Mouse (Mus musculus): ENCODE measurements around the gene Bst1. TPM values are rescaled to one million over a fixed set of nuclear protein-coding genes. Genes with fewer than 3 reads are reported as not detected.

Gene Bst1
- polyA plus RNA-seq, 1 experiment from 2014 or later = 0.09 TPM

DNA sequence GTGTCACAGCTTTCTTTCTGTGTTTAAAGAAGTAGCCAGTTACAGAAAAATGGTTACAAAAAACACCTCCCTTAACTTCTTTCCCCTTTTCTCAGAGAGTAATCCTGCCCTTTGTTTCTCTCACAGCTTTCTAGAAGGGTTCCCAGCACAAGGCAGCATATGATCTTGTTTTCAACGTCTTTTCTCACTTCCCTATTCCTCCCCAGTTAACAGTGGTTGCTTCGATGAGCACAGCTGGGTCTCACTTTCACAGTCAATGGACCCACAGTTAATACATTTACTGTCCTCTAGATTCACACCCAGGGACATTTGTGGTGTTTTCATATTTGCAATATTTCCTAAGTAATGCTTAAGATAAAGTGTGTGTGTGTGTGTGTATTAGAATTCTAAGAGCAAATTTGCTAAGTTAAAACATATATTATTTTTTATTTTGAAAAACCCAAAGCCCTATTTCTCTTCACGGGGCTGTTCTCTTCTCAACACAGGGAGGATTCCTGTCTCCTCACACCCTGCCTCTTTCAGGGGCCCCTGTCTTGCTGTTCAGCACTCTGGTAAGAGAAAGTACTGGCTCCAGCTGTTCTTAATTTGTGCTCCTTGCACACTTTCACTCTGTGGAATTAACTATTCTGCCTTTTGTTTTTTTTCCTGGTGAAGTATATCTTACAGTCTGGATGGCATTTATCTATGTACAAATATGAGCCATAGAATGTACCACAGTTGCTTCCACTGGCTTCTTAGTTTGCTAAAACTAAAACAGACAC, 66.6 kb downstream of the Bst1 start:
- peaks cover 4% of the 10 kb centered on the region; the same call in 1 of the 2 replicates for H3K4me1 ChIP-seq (replicated peaks)
- H3K9me3 ChIP-seq (replicated peaks) = no peaks in the 10 kb centered on the region
- H3K27ac ChIP-seq (ENCODE audit: poor library complexity, severe bottlenecking) = no peak overlapping the region
- H3K4me3 ChIP-seq = no peak overlapping the region
- H3K9ac ChIP-seq = no peak overlapping the region
- no peak for ATAC-seq (ENCODE audit: insufficient number of reproducible peaks, low FRiP score)
- no peaks in the 10 kb centered on the region for H3K36me3 ChIP-seq
- 31% methylated on average over 3 of the region's 3 CpGs for WGBS
- no peaks in the 10 kb centered on the region for H3K27me3 ChIP-seq (replicated peaks)
- no peak overlapping the region for H3K4me2 ChIP-seq

DNA sequence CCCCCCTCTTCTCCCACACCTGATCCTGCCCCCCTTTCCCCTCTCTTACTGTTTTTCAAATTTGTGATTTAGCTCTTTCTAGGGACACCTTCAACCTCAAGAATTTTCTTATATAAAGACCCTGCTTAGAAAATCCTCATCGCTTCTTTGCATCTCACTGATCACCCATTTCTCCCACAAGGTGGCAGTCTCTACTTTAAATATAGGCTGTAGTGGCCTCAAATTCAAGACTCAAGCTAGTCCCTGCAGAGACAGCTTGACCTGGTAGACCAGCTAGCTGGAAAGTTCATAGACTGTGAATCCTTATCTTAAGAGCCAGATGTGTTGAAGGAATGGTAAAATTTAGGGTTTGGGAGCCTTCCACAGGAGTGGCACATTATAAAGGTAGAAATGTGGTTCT, 73.7 kb downstream of the Bst1 start:
- 30% methylated on average over 1 of the region's 1 CpGs for WGBS

More for the DNA sequence above, 73.7 kb downstream of the Bst1 start:
- H3K27ac ChIP-seq (ENCODE audit: poor library complexity, severe bottlenecking) = no peak overlapping the region
- H3K9me3 ChIP-seq (replicated peaks) = no peaks in the 10 kb centered on the region
- no peak for ATAC-seq (ENCODE audit: insufficient number of reproducible peaks, low FRiP score)
- H3K36me3 ChIP-seq = no peaks in the 10 kb centered on the region
- no peak overlapping the region for H3K4me2 ChIP-seq
- no peak overlapping the region for H3K9ac ChIP-seq
- H3K27me3 ChIP-seq (replicated peaks) = no peaks in the 10 kb centered on the region
- peaks cover 5% of the 10 kb centered on the region; the same call in 1 of the 2 replicates for H3K4me1 ChIP-seq (replicated peaks)
- no peak overlapping the region for H3K4me3 ChIP-seq

Other genes with a start within 250 kb of the Bst1 start
- 9.8 and 10.0 TPM in 2 replicates for gene Cc2d2a, start 156.5 kb upstream of the Bst1 start, polyA plus RNA-seq (2016; fragmentation: Nextera tagmentation; extraction: Ambion mirVana)
- gene Fbxl5, start 2.8 kb downstream of the Bst1 start, polyA plus RNA-seq (2016; fragmentation: Nextera tagmentation; extraction: Ambion mirVana) = 48.2 and 50.0 TPM in 2 replicates
- 23.4 and 24.0 TPM in 2 replicates for gene Cd38, start 49.7 kb downstream of the Bst1 start, polyA plus RNA-seq (2016; fragmentation: Nextera tagmentation; extraction: Ambion mirVana)
- gene Gm7879, start 94.3 kb downstream of the Bst1 start, polyA plus RNA-seq (2016; fragmentation: Nextera tagmentation; extraction: Ambion mirVana) = 0.32 TPM in 1 of 2 replicates, not detected in the other
- gene Fgfbp1, start 162.9 kb downstream of the Bst1 start, polyA plus RNA-seq (2016; fragmentation: Nextera tagmentation; extraction: Ambion mirVana) = 0.17 TPM in 1 of 2 replicates, not detected in the other